Mouse (Mus musculus) adrenal gland, postnatal 36 days (tissue): Measurements from ENCODE around the gene Bcas2. TPM values are rescaled to one million over a fixed set of nuclear protein-coding genes. Genes with fewer than 3 reads are reported as not detected.
A peak's percentile ranks its signal among the peaks of the same experiment; 100 is the strongest.
"Not testable (repeated sequence)": the region's sequence is repeated elsewhere in the genome, so short reads cannot be mapped to it uniquely, and the experiment has no call there.

Source experiments
- DNase-seq, 2 experiments: peaks; one replicate each; pipeline ENCODE4 v3.0.0; 2021; ENCODE audit warnings: mixed read lengths in 1 of 2
- total RNA-seq, 2 experiments: library from RNA; stranded (reverse); gene quantifications; 2 replicates each; pipeline ENCODE4 v1.2.3; 2021

Bcas2 gene
- total RNA-seq, 2 experiments from 2014 or later, result 55.9 to 56.4 TPM

DNA sequence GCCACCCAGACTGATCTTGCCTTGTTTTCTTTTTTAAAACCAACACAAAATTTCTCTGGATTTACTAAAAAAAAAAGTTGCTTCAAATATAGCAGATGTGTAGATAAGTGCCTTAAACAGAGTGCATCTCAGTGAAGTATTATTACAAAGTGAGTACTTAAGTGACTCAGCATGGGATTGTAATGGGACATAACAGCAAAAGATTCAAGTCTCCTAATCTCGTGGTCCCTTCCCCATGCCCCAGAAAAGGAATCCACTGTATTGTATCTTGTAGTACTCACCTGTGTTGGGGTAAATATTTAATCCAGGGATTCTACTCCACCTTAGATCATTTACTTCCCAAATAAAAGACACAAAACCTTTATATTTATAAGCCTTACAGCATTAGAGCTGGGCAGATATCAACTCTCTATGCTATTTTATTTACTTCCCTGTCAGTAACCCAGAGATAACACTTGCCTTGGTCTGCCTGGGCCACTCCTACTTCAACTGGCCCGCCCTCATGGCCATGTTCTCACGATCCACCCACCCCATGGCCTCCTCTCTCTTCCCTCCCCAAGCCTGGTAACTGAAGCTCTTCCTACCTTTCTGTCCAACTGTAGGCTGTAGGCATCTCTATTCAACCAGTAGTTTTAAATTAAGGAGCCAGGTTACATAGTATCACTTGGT is 12.1 kb upstream of the Bcas2 start:
- DNase-seq, result no peak

DNA sequence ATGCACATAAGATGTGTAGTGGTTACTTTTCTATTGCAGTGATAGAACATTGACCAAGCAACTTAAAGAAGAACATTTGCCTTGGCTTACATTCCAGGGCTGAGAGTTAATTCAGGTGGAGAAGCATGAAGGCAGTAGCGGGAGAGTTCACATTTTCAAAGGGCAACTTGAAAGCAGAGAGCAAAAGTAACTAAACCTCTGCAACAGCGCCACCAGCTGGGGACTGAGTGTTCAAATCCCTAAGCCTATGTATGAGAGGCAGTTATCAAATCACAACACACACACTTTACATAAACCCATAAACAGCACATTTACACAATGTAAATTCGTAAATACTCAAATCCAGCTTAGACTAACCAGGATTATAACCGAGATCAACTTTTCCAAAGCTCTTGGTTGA is 1.7 kb upstream of the Bcas2 start:
- peak; percentile 82 to 87 for DNase-seq

- no peak for DNase-seq
Observed at GRCm38 (mm10) chr3:103172615-103173014, 1.2 kb downstream of the Bcas2 start.

DNA sequence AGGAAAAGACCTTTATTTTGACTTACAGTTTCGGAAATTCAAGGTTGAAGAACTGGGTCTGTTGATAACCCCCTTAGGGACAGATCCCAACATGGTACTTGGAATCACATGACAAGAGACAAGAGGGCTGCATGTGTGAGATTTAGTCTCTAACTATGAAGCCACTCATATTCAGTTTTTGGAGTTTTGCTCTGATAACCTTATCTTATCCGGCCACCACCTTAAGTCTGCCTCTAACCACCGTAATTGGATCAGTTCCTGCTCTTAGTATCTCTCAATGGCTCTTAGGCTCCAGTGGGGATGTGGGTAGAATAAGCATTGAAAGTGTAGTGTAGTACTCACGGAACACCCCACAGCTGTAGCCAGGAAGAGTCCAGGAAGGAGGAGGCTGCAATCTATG is 5.3 kb downstream of the Bcas2 start:
- DNase-seq, result no peak

DNA sequence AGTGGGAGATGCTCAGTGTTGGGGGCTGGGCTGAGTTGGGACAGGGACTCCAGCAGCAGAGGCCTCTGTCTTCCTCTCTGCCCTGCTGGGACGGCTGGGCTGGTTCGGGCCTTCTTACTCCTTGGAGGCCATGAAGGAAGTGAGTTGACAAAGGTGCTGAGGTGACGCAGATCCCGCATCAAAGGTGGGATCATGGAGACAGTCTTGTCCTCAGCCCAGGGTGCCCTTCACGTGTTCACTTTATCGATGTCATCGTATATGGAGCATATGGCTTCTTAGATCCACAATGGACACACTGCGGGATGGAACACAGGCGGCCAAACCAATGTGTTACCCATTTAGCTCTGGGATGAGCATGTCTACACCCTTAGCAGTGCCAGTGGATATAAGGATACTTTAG is 8.1 kb downstream of the Bcas2 start:
- no peak for DNase-seq

- DNase-seq, result no peak
Observed at GRCm38 (mm10) chr3:103181171-103181570, 9.7 kb downstream of the Bcas2 start.

DNA sequence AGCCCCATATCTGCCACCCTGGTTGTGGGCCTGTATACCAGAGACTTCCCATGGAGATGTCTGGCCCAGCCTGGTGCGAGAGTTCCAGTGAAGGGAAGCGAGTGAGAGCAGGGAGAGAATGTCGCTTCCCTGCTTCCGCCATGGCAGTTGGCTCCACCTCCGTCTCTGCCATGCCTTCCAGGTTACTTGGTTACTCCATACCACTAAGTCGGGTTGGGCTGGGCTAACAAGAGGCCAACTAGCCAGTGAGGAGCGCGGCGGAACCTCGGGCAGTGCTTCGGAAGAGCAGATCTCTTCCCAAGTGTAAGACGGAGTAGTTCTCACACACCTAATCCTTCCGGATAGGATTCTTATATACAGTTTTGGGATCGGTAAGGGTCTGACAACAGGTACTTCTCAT is 11.4 kb downstream of the Bcas2 start:
- no peak for DNase-seq

DNA sequence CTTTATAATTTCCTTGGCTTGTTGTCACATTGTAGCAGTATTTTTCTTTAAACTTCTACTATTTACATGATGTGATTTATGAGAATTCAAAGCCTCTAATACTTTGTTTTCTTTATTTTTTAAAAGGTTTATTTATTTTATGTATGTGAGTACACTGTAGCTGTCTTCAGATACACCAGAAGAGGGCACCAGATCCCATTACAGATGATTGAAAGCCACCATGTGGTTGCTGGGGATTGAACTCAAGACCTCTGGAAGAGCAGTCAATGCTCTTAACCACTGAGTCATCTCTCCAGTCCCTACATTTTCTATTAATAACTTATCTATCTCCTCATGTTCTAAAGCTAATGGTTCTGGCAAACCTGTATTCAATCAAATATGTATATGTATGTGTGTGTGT is 13.0 kb downstream of the Bcas2 start:
- not testable (repeated sequence) for DNase-seq

- no peak for DNase-seq
Observed at GRCm38 (mm10) chr3:103188451-103188850, 17.0 kb downstream of the Bcas2 start.

DNA sequence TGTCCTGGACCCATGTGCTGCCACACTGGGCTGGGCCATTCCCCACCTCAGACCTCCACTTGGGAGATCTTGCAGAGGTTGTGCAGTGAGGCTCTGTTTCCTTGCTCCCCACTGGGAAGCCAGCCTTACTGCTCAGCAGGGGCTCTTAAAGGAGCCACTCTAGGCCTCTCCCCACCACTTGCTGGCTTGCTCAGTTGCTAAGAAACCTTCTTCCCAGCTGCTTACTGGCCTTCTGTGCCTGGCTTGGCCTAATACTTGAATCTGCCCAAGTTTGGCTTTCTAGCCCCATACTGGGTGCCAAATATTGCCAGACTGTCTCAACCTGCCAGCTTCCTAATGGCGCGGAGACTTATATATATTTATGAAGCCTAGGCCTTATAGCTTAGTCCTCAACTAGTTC is 17.4 kb downstream of the Bcas2 start:
- no peak for DNase-seq

- DNase-seq, result no peak
Observed at GRCm38 (mm10) chr3:103192161-103192560, 20.7 kb downstream of the Bcas2 start.

- DNase-seq, result no peak
Observed at GRCm38 (mm10) chr3:103193186-103193585, 21.7 kb downstream of the Bcas2 start.

DNA sequence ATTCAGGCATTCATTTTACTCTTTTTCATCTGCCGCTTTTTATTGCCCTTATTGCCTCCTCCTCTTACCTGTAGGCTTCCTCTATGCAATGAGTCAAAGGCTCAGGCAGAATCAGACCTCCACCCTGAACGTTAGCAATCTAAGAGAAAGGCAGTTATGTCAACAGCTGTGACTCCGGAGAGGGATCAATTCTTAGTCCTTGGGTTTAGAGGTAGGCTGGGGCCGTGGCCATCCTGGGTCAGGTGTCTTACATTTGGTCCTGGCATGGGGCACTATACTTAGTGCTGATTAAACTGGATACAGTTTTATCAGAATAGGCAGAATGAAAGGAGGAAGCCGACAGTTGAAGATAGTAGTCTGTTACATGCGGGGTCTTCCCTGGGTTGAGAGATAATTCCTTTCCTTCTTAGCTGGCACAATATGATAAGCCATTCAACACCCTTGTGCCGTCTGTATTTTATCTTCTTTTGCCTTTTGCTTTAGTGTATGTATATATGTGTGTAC is 24.9 kb downstream of the Bcas2 start:
- DNase-seq, result no peak

- no peak for DNase-seq
Observed at GRCm38 (mm10) chr3:103199386-103199785, 27.9 kb downstream of the Bcas2 start.

DNA sequence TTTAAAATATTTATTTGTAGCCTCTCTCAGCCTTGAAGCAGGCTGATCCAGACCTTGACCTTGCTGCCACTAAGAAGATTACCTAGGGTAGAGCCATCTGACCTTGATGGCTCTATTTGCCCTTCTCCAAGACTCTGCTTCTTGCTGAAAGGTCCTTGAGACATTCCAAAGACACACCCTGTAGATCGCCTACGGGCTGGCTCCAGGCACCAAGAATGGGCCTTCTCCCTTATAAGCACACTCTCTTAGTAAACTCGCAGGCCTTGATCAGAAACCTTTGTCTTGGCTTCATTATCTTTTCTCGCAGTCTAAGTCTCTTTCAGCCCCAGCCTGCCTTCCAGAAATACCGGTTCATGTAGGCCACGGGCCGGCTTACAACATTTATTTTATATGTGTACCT is 29.6 kb downstream of the Bcas2 start:
- DNase-seq, result not testable (repeated sequence)

DNA sequence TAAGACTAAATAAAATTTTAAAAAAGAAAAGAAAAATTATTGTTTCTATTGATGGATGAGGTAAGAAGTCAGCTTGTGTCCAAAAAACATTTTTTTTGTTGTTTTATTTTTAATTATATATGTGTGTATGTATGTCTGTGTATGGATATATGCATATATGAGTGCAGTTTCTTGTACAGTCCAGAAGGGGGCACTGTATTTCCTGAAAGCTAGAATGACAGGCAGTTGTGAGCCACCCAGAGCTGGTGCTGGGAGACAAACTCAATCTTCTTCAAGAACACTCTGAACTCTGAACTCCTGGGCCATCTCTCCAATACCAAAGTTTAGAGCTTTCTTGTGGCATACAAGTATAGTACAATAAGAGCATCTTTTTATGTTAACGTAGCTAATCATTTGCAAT is 32.1 kb downstream of the Bcas2 start:
- DNase-seq, result no peak

DNA sequence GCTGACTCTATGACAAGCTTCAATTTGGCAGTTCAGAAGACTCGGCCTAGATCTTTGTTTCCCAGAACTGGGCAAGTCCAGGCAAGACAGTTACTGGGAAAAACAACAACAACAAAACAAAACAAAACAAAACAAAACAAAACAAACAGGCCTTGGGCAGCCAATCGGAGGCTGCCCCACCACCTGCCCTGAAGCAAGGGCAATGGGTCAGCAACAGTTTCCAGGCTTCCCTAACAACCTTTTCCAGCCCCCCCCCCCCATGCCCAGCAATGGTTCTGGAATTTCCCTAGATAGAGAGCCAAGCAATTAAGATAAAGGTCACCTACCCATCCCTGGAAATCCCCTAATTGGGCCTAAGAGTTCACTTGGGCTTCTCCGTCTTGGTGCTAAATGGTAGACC is 33.0 kb downstream of the Bcas2 start:
- no peak for DNase-seq

- no peak for DNase-seq
Observed at GRCm38 (mm10) chr3:103206393-103206792, 34.9 kb downstream of the Bcas2 start.

DNA sequence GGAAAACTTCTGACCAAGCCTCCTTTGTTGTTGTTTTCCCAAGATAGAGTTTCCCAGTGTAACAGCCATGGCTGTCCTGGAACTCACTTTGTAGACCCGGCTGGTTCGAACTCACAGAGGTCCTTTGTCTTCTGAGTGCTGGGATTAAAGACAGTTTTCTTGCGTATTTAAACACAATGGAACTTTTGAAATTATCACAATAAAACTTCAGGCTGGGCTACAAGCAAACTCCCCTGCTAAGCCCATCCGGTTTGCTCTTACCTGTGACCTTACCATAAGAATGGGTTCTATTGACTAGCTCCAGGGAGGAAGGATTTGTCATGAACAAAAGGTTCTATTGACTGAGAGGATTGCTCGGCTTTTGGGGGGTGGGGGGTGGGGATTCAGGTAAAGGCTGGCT is 36.3 kb downstream of the Bcas2 start:
- DNase-seq, result no peak

DNA sequence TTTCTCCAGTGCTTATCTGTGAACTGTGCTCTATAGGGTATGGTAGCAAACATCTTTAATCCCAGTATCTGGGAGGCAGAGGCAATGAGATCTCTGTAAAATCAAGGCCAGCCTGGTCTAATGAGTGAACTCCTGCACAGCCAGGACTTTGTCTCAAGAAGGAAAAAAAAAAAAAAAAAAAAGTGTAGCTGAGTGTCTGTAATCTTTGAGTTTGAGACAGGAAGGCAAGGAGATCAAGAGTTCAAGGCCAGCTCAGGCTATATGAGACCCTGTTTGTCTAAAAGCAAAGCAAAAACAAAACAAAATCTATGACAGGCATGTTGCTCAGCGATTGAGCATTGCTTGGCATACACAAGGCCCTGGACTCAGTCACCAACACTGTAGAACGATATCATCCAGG is 36.8 kb downstream of the Bcas2 start:
- DNase-seq, result no peak

- DNase-seq, result no peak
Observed at GRCm38 (mm10) chr3:103211101-103211500, 39.6 kb downstream of the Bcas2 start.

DNA sequence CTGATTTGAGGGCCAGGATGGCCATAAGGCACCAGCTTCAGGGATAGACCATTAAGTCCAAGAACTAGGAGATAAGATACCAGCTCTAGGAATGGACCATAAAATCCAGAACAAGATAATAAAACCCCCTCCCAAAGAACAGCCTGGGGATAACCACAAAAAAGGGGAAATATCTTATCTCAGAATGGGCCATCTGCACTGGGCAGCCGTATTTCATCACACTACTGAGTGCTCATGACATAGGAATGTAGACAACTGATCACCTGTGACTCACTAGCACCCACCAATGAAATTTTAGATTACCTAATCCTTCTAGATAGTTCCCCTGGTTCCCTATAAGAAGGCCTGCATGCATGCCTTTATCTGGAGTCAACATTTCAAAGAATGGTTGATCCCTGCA is 40.7 kb downstream of the Bcas2 start:
- no peak for DNase-seq

DNA sequence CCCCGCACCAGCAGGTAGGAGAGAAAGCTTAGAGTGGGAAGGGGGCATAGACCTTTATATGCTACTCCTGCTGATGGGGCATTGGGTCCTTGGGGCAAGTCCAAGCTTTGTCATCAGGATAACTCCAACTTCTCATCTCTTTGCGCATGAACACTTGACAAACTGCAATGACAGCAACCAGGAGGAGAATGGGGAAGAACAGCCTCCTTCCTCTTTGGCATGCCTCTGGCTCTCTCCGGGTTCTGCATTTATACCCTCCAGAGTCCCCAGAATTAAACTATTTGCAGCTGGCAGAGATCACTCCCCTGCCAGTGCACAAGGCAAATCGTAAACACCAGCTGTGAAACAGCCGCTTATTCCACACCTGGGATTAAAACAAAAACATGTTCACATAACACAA is 42.1 kb downstream of the Bcas2 start:
- DNase-seq, result no peak

DNA sequence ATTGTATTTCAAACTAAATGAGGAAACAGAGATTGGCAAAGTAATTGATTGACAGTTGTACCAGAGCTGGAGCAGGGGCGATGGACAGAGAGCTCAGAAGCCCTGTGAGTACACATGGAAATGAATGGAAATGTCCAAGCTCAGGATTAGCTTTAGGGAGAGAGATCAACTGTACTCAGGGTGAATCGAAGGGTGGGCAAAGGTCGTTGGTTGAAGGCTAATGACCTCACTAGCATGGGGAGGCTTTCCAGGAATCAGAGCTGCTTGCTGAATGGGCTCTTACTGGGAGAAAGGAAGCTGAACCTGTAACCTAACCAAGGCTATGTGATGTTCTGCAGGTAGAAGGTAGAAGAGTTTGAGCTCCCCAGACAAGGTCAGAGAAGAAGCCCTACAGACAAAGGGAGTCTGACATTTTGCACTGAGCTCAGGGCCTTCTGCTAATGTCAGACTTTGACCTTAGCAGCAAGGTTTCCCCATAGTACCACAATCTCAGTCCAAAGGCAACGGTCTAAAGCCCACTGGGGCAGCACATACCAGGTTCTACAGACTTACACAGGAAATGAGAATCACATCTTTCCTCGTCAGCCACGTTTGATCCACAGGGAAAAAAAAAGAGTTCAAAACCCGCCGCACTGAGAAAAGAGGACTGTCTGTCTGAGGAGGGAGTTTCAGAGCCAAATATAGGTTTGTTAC is 43.3 kb downstream of the Bcas2 start:
- DNase-seq, result no peak
